Comparison of ENCODE assay signal across 12 mouse cellular contexts in genomic region chr2:29523918-29524811, GRCm38 (mm10).
DNase-seq lines count a peak whose midpoint lies in the region; ATAC-seq and TF ChIP-seq lines count a peak whose summit lies in the region.
"Had no signal": no experiment of that assay in that cellular context is flagged by ENCODE, and none has a peak within 500 bp of the region (broad histone marks: within the 10 kb centered on the region; RNA-seq: fewer than 3 reads in every experiment).

No protein-coding gene starts in this region.

- 63% methylated on average over 12 of the region's 12 CpGs for WGBS in forebrain, embryonic 13.5 days
- 45% methylated on average over 12 of the region's 12 CpGs for WGBS in forebrain, postnatal 0 days
- 55% methylated on average over 12 of the region's 12 CpGs for WGBS in forebrain, embryonic 14.5 days
- 68% methylated on average over 12 of the region's 12 CpGs for WGBS in kidney, embryonic 14.5 days

- H3K4me2 ChIP-seq in forebrain, embryonic 13.5 days = no peak overlapping the region
- H3K4me2 ChIP-seq in forebrain, postnatal 0 days (ENCODE audit: low read depth) = no peak overlapping the region
- H3K4me2 ChIP-seq in forebrain, embryonic 14.5 days (ENCODE audit: low read length) = no peak overlapping the region
- H3K4me2 ChIP-seq in kidney, embryonic 14.5 days (replicated peaks; ENCODE audit: low read depth, low read length) = no peak overlapping the region
- H3K4me2 ChIP-seq: liver, embryonic 15.5 days; neural tube, embryonic 12.5 days had no signal

- H3K36me3 ChIP-seq in forebrain, embryonic 13.5 days (ENCODE audit: poor library complexity, severe bottlenecking) = 0 out of 2 replicates have a peak, but pooled peaks cover 8% of the 10 kb centered on the region
- no peaks in the 10 kb centered on the region for H3K36me3 ChIP-seq in forebrain, postnatal 0 days (ENCODE audit: insufficient read depth)
- no peaks in the 10 kb centered on the region for H3K36me3 ChIP-seq in forebrain, embryonic 14.5 days (ENCODE audit: control insufficient read depth, insufficient read depth, low read length)
- no peaks in the 10 kb centered on the region for H3K36me3 ChIP-seq in kidney, embryonic 14.5 days (ENCODE audit: control insufficient read depth, insufficient read depth, low read length)
- H3K36me3 ChIP-seq: liver, embryonic 15.5 days; neural tube, embryonic 12.5 days had no signal

- no peaks in the 10 kb centered on the region for H3K27me3 ChIP-seq in forebrain, embryonic 13.5 days
- H3K27me3 ChIP-seq in forebrain, postnatal 0 days (ENCODE audit: insufficient read depth, low read length) = no peaks in the 10 kb centered on the region
- H3K27me3 ChIP-seq in forebrain, embryonic 14.5 days (replicated peaks; ENCODE audit: control insufficient read depth, insufficient read depth, low read length) = no peaks in the 10 kb centered on the region
- no peaks in the 10 kb centered on the region for H3K27me3 ChIP-seq in kidney, embryonic 14.5 days (ENCODE audit: control insufficient read depth, insufficient read depth, low read length)
- H3K27me3 ChIP-seq: CH12.LX; liver, embryonic 15.5 days; neural tube, embryonic 12.5 days had no signal

- H3K9ac ChIP-seq in forebrain, embryonic 13.5 days = peak overlapping the region; percentile 34
- no peak overlapping the region for H3K9ac ChIP-seq in forebrain, postnatal 0 days
- no peak overlapping the region for H3K9ac ChIP-seq in forebrain, embryonic 14.5 days (ENCODE audit: low read length)
- no peak overlapping the region for H3K9ac ChIP-seq in kidney, embryonic 14.5 days (ENCODE audit: low read depth, low read length)
- H3K9ac ChIP-seq: liver, embryonic 15.5 days; neural tube, embryonic 12.5 days had no signal

- ATAC-seq in forebrain, embryonic 13.5 days = no peak
- no peak for ATAC-seq in forebrain, postnatal 0 days
- ATAC-seq in forebrain, embryonic 14.5 days = no peak
- ATAC-seq in kidney, embryonic 14.5 days (ENCODE audit: low FRiP score, low TSS enrichment) = no peak
- ATAC-seq in monocyte, adult 5-6 weeks (replicated peaks; ENCODE audit: insufficient number of reproducible peaks, low FRiP score, low TSS enrichment, poor library complexity, severe bottlenecking) = no peak
- ATAC-seq: intestine, embryonic 16.5 days had no signal

- no peak overlapping the region for H3K4me3 ChIP-seq in forebrain, embryonic 13.5 days
- H3K4me3 ChIP-seq in forebrain, postnatal 0 days (ENCODE audit: low read depth, low read length) = no peak overlapping the region
- no peak overlapping the region for H3K4me3 ChIP-seq in forebrain, embryonic 14.5 days (ENCODE audit: low read depth, low read length)
- no peak overlapping the region for H3K4me3 ChIP-seq in kidney, embryonic 14.5 days (ENCODE audit: low read length)
- H3K4me3 ChIP-seq: liver, embryonic 15.5 days; neural tube, embryonic 12.5 days had no signal

- no peaks in the 10 kb centered on the region for H3K9me3 ChIP-seq in forebrain, embryonic 13.5 days (replicated peaks)
- no peaks in the 10 kb centered on the region for H3K9me3 ChIP-seq in forebrain, postnatal 0 days (ENCODE audit: low read length)
- no peaks in the 10 kb centered on the region for H3K9me3 ChIP-seq in forebrain, embryonic 14.5 days (replicated peaks; ENCODE audit: control insufficient read depth, low read length)
- H3K9me3 ChIP-seq in kidney, embryonic 14.5 days (ENCODE audit: control insufficient read depth, low read length) = no peaks in the 10 kb centered on the region
- H3K9me3 ChIP-seq: liver, embryonic 15.5 days; neural tube, embryonic 12.5 days had no signal

- peak overlapping the region; percentile 54 for H3K27ac ChIP-seq in forebrain, embryonic 13.5 days
- H3K27ac ChIP-seq in forebrain, postnatal 0 days (ENCODE audit: low read depth, low read length) = no peak overlapping the region
- peak overlapping the region; percentile 29 for H3K27ac ChIP-seq in forebrain, embryonic 14.5 days (ENCODE audit: low read depth, low read length)
- H3K27ac ChIP-seq in kidney, embryonic 14.5 days (ENCODE audit: low read depth, low read length) = peak overlapping the region; percentile 8; the same call in 1 of the 2 replicates
- H3K27ac ChIP-seq: liver, embryonic 15.5 days; neural tube, embryonic 12.5 days had no signal

- DNase-seq in forebrain, postnatal 0 days = no peak
- peak; percentile 42 for DNase-seq in Muller cell, postnatal 12 days (ENCODE audit: inconsistent ontology term)
- no peak for DNase-seq in forebrain, embryonic 14.5 days (ENCODE audit: low spot score)
- DNase-seq in spleen, postnatal 4 days (ENCODE audit: low spot score in 2 of 2) = no peak
- no peak for DNase-seq in spleen, postnatal 10 days (ENCODE audit: low spot score in 2 of 2)

- TF ChIP-seq CTCF in forebrain, postnatal 0 days (IDR thresholded peaks at IDR 0.05; ENCODE audit: low read depth) = no peak

- peaks cover 78% of the 10 kb centered on the region for H3K4me1 ChIP-seq in forebrain, embryonic 13.5 days
- H3K4me1 ChIP-seq in forebrain, postnatal 0 days (ENCODE audit: insufficient read depth) = peaks cover 7% of the 10 kb centered on the region; the same call in 1 of the 2 replicates
- peaks cover 46% of the 10 kb centered on the region for H3K4me1 ChIP-seq in forebrain, embryonic 14.5 days (ENCODE audit: control insufficient read depth, insufficient read depth, low read length)
- H3K4me1 ChIP-seq in kidney, embryonic 14.5 days (ENCODE audit: control insufficient read depth, insufficient read depth, low read length) = peaks cover 29% of the 10 kb centered on the region
- H3K4me1 ChIP-seq: liver, embryonic 15.5 days had no signal
